Mouse (Mus musculus): ENCODE results near the gene Minpp1. TPM values are rescaled to one million over a fixed set of nuclear protein-coding genes. Genes with fewer than 3 reads are reported as not detected.

Gene Minpp1
- total and polyA plus RNA-seq, 2 experiments from 2014 or later = 70.2 to 92.6 TPM

GRCm38 (mm10) chr19:32510962-32511361 lies 25.4 kb downstream of the Minpp1 start:
- WGBS = 95% methylated on average over 6 of the region's 6 CpGs
- peaks cover 19% of the 10 kb centered on the region for H3K36me3 ChIP-seq (ENCODE audit: insufficient read depth, low read length)
- DNase-seq (ENCODE audit: low spot score) (no peak), ATAC-seq (ENCODE audit: low FRiP score) (no peak)
- H3K4me2 ChIP-seq (ENCODE audit: low read depth, low read length, poor library complexity, severe bottlenecking) = no peak overlapping the region
- no peaks in the 10 kb centered on the region for H3K4me1 ChIP-seq (ENCODE audit: insufficient read depth, low read length)
- TF ChIP-seq CTCF (IDR thresholded peaks at IDR 0.05) = no peak
- no peaks in the 10 kb centered on the region for H3K27me3 ChIP-seq (ENCODE audit: insufficient read depth, low read length)
- no peak overlapping the region for H3K4me3 ChIP-seq (ENCODE audit: low read depth, low read length)
- no peak overlapping the region for H3K9ac ChIP-seq (replicated peaks; ENCODE audit: low read length, poor library complexity, severe bottlenecking)
- 0 out of 2 replicates have a peak, but pooled peaks cover 2% of the 10 kb centered on the region for H3K9me3 ChIP-seq (ENCODE audit: low read length)
- H3K27ac ChIP-seq (ENCODE audit: low read depth, low read length) = no peak overlapping the region

GRCm38 (mm10) chr19:32512518-32512917 lies 26.9 kb downstream of the Minpp1 start:
- Histone ChIP-seq H3K9ac (replicated peaks; ENCODE audit: low read length, poor library complexity, severe bottlenecking) (no peak overlapping the region), H3K4me1 (ENCODE audit: insufficient read depth, low read length) (no peaks in the 10 kb centered on the region), H3K27ac (ENCODE audit: low read depth, low read length) (no peak overlapping the region), H3K4me2 (ENCODE audit: low read depth, low read length, poor library complexity, severe bottlenecking) (no peak overlapping the region), H3K4me3 (ENCODE audit: low read depth, low read length) (no peak overlapping the region), H3K27me3 (ENCODE audit: insufficient read depth, low read length) (no peaks in the 10 kb centered on the region), H3K9me3 (ENCODE audit: low read length) (0 out of 2 replicates have a peak, but pooled peaks cover 2% of the 10 kb centered on the region), H3K36me3 (ENCODE audit: insufficient read depth, low read length) (peaks cover 19% of the 10 kb centered on the region)
- DNase-seq (ENCODE audit: low spot score) (no peak), ATAC-seq (ENCODE audit: low FRiP score) (no peak)
- TF ChIP-seq CTCF (IDR thresholded peaks at IDR 0.05) = peak; percentile 38
- 46% methylated on average over 1 of the region's 1 CpGs for WGBS

GRCm38 (mm10) chr19:32516575-32516974 lies 31.0 kb downstream of the Minpp1 start:
- no peak for ATAC-seq (ENCODE audit: low FRiP score)
- no peak overlapping the region for H3K9ac ChIP-seq (replicated peaks; ENCODE audit: low read length, poor library complexity, severe bottlenecking)
- peaks cover 17% of the 10 kb centered on the region; the same call in 1 of the 2 replicates for H3K36me3 ChIP-seq (ENCODE audit: insufficient read depth, low read length)
- H3K27ac ChIP-seq (ENCODE audit: low read depth, low read length) = no peak overlapping the region
- TF ChIP-seq CTCF (IDR thresholded peaks at IDR 0.05) = no peak
- H3K9me3 ChIP-seq (ENCODE audit: low read length) = 0 out of 2 replicates have a peak, but pooled peaks cover 2% of the 10 kb centered on the region
- WGBS = 99% methylated on average over 9 of the region's 9 CpGs
- H3K4me2 ChIP-seq (ENCODE audit: low read depth, low read length, poor library complexity, severe bottlenecking) = no peak overlapping the region
- no peaks in the 10 kb centered on the region for H3K27me3 ChIP-seq (ENCODE audit: insufficient read depth, low read length)
- H3K4me3 ChIP-seq (ENCODE audit: low read depth, low read length) = no peak overlapping the region
- no peak for DNase-seq (ENCODE audit: low spot score)
- no peaks in the 10 kb centered on the region for H3K4me1 ChIP-seq (ENCODE audit: insufficient read depth, low read length)

GRCm38 (mm10) chr19:32521446-32521845 lies 35.9 kb downstream of the Minpp1 start:
- Histone ChIP-seq H3K4me3 (ENCODE audit: low read depth, low read length) (no peak overlapping the region), H3K9me3 (ENCODE audit: low read length) (no peaks in the 10 kb centered on the region), H3K27me3 (ENCODE audit: insufficient read depth, low read length) (no peaks in the 10 kb centered on the region), H3K27ac (ENCODE audit: low read depth, low read length) (no peak overlapping the region), H3K4me1 (ENCODE audit: insufficient read depth, low read length) (no peaks in the 10 kb centered on the region), H3K4me2 (ENCODE audit: low read depth, low read length, poor library complexity, severe bottlenecking) (no peak overlapping the region), H3K36me3 (ENCODE audit: insufficient read depth, low read length) (0 out of 2 replicates have a peak, but pooled peaks cover 6% of the 10 kb centered on the region), H3K9ac (replicated peaks; ENCODE audit: low read length, poor library complexity, severe bottlenecking) (no peak overlapping the region)
- peak; percentile 37; the same call in 1 of the 2 replicates for TF ChIP-seq CTCF (IDR thresholded peaks at IDR 0.05)
- no peak for DNase-seq (ENCODE audit: low spot score)
- 85% methylated on average over 3 of the region's 3 CpGs for WGBS
- ATAC-seq (ENCODE audit: low FRiP score) = no peak

GRCm38 (mm10) chr19:32522247-32522646 lies 36.7 kb downstream of the Minpp1 start:
- Histone ChIP-seq H3K27me3 (ENCODE audit: insufficient read depth, low read length) (no peaks in the 10 kb centered on the region), H3K27ac (ENCODE audit: low read depth, low read length) (no peak overlapping the region)
- ATAC-seq (ENCODE audit: low FRiP score) = no peak

GRCm38 (mm10) chr19:32522753-32523307 lies 37.3 kb downstream of the Minpp1 start:
- no peak overlapping the region for H3K4me3 ChIP-seq (ENCODE audit: low read depth, low read length)
- no peak for ATAC-seq (ENCODE audit: low FRiP score)

More at GRCm38 (mm10) chr19:32522247-32522646, 36.7 kb downstream of the Minpp1 start:
- Histone ChIP-seq H3K4me2 (ENCODE audit: low read depth, low read length, poor library complexity, severe bottlenecking) (no peak overlapping the region), H3K9me3 (ENCODE audit: low read length) (no peaks in the 10 kb centered on the region), H3K4me3 (ENCODE audit: low read depth, low read length) (no peak overlapping the region), H3K36me3 (ENCODE audit: insufficient read depth, low read length) (no peaks in the 10 kb centered on the region), H3K9ac (replicated peaks; ENCODE audit: low read length, poor library complexity, severe bottlenecking) (no peak overlapping the region), H3K4me1 (ENCODE audit: insufficient read depth, low read length) (no peaks in the 10 kb centered on the region)
- 97% methylated on average over 5 of the region's 5 CpGs for WGBS
- no peak for DNase-seq (ENCODE audit: low spot score)
- no peak for TF ChIP-seq CTCF (IDR thresholded peaks at IDR 0.05)

More at GRCm38 (mm10) chr19:32522753-32523307, 37.3 kb downstream of the Minpp1 start:
- no peaks in the 10 kb centered on the region for H3K36me3 ChIP-seq (ENCODE audit: insufficient read depth, low read length)
- H3K9me3 ChIP-seq (ENCODE audit: low read length) = no peaks in the 10 kb centered on the region
- no peak for DNase-seq (ENCODE audit: low spot score)
- TF ChIP-seq CTCF (IDR thresholded peaks at IDR 0.05) = no peak
- no peak overlapping the region for H3K27ac ChIP-seq (ENCODE audit: low read depth, low read length)
- WGBS = 84% methylated on average over 8 of the region's 8 CpGs
- no peak overlapping the region for H3K4me2 ChIP-seq (ENCODE audit: low read depth, low read length, poor library complexity, severe bottlenecking)
- no peaks in the 10 kb centered on the region for H3K4me1 ChIP-seq (ENCODE audit: insufficient read depth, low read length)
- H3K27me3 ChIP-seq (ENCODE audit: insufficient read depth, low read length) = no peaks in the 10 kb centered on the region
- H3K9ac ChIP-seq (replicated peaks; ENCODE audit: low read length, poor library complexity, severe bottlenecking) = no peak overlapping the region
